Mouse (Mus musculus) T-cell, adult 2 months (primary cell): ENCODE measurements around the gene Chchd1.

Source experiments
- DNase-seq: peaks from one replicate; pipeline ENCODE4 v3.0.0; 2022; ENCODE audit warnings: low spot score

Gene Chchd1

DNA sequence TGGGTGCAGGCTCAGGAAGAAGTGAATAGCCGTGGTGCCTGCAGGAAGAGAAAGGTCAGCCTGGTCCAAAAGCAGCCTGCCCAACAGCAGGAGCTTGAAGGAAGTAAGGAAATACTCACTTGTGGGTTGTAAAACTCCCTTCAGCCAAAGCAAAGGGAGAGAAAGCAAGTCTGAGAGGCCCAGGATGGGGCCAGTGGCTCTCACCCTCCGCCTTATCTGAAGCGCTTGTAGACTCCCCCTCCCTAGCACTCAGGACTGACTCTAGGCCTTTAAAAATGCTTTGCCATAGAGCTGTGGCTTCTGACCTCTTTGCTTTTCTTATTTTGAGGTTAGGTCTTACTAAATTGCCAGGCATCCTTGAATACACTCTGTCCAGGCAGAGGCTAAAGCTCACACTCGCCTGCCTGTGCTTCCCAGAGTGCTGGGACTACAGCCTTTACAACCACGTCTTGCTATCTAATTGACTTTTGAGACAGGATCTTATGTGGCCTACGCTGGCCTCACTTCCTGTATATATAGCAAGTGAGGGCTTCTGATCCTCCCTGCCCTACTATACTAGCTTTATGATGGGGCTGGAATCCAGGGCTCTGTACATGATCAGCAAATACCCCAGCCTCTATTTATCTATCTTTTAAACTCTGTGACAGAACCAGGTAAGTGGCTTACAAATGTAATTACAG is 23.0 kb downstream of the Chchd1 start:
- no peak for DNase-seq

DNA sequence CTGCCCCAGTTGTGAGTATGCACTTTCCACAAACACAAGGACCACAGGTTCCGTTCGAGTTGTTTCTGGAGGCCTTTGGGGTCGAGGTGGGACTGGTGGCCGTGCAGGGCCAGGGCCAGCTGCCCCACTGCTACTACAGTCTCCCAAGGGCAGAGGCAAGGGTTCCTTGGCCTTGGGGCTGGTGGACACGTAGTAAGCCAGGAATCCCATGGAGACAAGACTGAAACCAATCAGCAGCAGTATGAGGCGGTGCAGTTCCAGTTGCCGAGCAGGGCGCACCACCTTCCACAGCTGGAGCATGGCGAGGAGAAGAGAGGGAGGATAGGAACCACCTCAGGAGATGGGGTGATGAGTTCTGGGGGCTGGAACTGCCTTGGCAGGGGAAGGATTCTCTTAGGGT is 27.1 kb downstream of the Chchd1 start:
- DNase-seq = no peak

DNA sequence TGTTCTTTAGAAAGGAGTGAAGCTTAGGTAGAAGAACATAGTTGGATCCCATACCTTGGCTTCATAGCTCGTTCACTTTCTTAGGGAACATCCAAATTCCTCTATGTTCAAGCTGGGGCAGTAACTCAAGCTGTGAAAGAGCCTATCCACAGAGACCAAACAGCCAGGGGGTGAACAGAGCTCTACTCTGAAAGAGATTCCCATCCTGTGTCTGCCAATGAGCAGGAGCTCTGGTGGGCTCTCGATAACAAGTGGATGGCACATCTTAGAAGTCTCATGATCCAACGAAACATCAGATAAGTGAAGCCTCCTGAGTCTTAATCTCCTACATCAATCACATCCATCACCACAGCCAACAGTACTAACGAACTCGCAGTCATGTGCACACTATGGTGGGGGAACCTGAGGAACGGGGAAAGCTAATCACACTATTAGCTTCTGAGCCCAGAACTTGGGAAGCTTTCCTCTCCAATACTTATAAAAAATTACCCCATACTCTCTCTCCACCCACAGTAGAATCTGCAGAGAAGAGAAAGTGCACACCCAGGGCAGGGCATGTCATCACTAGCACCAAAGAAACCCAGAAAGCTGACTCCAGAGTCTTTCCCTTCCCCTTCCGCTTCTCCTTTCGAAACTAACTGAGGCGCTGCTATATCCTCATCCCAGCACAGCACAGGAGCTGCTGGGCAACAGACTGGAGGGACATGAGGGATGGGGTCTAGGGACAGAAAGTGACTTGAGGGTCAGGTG is 28.2 kb downstream of the Chchd1 start:
- DNase-seq = no peak

DNA sequence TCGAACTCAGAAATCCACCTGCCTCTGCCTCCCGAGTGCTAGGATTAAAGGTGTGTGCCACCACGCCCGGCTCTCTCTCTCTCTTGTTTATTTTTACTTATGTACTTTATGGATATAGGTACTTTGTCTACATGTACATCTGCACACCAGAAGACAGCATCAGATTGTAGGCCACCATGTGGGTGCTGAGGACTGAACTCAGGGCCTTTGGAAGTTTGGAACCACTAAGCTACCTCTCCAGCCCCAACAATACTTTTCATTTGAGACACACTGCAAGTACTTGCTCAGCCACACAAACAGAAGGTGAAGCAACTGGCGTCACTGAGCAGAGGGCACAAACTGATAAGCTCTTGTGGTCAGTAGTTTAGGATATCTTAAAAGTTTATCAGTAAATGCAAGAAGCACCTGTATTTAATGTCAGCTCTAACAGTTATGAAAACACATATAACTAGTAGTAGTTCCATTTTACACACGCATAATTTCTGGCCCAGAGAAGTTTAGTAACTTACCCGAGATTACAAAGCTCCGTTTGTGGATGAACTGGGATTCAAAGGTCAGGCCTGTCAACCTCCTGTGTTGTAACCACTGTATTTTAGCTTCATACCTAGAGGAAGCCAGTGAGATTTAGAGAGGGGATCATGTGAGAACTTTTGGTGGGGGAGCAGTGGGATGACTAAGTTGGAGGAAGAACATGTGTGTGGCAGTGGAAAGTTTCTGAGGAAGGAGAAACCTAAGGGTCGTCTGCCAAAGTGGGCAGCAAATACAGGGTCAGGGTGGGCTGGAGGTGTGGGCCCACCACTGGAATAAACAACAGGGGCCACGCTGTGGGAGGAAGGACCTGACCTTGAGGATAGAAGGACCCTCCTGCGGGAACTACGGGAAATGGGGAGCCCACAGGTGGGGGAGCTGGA is 30.5 kb downstream of the Chchd1 start:
- no peak for DNase-seq

DNA sequence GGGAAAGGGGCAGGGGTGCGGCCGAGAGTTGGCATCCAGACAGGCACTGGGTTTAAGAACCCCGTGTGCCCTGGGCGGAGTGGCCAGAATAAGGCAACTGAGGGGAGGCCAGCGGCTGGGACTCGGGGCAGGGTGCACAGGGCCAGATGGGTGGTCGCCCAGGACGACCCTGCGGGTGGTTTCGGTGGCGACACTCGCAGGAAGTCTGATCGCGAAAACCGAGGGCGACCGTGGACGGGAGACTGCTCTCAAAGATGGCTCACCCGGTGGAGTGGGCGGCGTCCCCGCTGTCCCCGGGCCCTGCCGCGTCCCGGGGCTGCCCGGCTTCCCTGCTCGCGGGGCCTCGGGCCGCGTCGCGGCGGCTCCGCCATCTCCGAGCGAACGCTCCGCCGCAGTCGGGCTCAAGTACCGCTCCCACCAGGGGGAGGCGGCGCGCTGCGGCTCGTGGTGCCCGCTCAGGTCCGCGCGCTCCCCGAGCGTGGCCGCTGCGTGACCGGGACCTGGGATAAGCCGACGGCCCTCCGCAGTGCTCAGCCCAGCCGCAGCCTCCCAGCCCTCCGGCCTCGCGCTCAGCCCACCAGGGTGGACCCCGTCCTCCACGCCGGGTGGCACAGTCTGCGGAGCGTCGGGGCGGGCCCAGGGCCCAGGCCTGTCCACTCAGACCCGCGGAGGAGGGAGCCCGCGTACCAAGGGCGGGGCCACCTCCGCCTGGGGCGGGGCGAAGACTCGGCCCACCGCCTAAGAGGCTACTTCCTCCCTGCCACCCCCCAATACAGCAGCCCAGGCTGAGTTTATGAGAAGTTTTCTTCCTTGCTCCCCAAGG is 31.4 kb downstream of the Chchd1 start, which contains the start of gene Ndst2:
Gene Ndst2 (minus strand): TSS at position 611 of the 823 bp plus-strand sequence.
- peak; percentile 78 for DNase-seq

DNA sequence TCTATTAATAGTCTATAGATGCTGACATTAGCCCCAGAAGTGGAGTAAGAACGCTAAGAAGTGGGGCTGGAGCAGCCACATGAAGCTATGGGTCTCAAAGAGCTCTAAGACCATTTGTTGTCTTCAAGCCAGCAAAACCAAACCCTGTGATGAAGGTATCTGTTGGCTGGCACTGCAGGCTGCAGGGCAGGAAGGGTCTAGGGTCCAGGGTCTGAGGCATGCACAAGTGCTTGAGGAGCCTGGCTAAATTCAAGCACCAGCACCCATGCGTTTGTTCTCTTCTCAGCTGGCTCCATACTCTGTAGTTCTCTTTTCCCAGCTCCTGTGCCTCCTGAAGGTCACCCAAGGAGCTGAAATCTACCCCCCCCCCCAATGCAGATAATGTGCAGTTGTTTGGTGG is 32.2 kb downstream of the Chchd1 start:
- DNase-seq = no peak

DNA sequence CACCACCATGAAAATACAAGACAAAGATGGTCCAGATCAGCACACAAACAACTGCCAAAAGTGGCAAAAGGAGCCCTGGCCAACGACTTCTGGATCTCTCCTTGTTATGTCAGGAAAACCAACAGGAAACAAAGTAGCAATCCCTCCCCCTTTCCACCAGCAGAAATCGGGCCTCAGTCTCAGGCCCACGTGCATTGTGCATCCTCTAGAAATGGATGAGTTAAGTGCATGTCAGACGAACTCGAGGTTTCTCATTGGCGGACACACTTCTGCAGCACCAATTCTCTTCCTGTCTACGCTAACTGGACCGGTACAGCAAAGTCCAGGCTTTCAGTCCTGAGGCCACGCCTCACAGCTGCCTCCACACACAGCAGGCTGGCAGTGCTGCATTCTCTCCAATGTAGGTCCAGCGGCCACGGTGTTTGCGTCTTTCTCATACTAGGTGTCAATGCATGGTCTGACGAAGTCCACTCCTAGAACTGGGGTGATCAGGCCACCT is 33.1 kb downstream of the Chchd1 start:
- DNase-seq = no peak

DNA sequence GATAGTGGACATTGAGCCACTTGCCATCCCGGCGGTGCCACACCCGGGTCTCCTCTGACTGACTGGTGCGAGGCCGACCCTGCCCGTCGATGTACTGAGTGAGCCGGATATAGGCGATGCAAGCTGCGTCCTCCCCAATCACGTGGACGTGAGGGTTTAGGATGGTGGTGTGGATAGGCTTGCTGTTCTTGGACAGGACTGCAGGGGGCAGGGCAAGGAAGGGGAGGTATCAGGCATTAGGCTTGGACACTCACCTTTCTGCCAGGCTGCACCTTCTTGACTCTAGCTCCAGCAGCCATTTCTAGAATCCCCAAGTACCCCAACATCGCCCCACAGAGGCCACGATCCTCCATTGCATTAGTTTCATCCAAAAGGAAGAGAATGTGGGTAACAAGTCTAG is 34.5 kb downstream of the Chchd1 start:
- peak; percentile 22 for DNase-seq

DNA sequence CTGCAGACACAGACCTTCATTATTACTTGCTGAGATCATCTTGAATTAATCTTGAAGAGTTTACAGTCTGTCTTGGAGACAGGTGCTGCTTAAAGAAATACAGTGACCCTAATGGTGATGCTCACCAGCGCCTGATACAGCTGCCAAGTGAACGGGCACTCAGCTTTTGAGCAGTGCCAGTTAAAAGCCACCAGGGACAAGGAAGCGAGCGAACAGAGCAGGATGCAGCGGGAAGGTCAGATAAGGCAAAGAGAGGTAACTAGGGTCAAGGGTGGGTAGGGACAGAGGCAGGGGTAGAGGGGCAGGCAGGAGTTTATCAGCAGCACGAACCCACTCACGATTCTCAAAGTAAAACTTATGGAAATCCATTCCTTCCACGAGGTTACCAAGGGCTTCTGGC is 35.7 kb downstream of the Chchd1 start:
- DNase-seq = no peak

DNA sequence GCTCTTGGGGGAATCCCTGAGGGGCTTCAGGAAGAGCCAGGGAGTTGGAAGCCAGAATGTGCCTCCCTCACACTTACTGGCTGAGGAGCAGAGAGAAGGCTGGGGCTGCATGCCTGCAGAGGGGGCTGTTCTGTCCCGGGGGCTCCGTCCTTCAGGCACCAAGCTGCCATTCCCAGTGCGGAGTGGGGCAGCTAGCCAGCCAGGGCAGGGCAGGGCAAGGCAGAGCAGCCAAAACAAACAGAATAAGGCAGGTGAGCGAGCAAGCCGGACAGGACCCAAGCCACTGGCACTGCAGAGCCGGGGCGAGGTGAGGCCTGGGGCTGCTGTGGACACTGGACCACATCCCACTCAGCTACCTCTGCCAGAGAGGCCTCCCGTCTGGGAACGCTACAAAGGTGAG is 38.5 kb downstream of the Chchd1 start:
- DNase-seq = no peak

DNA sequence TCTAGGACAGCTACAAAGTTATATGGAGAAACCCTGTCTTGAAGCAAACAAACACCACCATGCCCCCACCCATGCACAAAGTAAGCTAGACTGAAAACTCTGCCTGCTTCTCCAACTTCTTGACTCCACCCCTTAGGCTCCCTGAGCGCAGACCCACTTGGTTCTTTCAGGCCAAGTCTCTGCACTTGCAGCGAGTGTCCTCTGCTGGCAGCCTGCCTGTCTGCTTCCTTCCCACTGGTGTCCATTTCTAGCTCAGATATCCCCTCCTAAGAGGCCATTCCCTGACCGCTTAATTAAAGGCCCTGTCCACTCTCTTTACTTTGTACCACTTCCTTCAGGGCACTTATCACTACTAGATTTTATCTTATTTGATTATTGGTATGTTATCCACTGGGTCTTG is 40.8 kb downstream of the Chchd1 start:
- no peak for DNase-seq

DNA sequence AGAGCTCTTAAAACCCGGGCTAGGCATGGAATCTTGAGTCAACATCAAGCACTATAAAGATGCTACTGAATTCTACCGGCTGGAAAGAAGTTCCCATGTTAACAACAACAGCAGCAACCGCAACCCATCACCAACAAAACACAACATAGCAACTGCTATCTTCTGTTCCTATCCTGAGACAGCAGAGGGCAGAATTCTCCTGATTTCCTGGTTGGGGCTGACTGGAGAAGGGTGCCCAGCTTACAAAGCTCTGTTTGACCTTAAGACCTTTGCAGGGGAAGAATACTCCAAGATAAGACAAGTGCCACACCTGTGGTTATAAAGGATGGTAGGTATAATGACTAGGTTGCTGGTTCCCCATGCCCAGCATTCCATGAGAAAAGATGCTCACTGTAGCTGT is 44.1 kb downstream of the Chchd1 start:
- no peak for DNase-seq

DNA sequence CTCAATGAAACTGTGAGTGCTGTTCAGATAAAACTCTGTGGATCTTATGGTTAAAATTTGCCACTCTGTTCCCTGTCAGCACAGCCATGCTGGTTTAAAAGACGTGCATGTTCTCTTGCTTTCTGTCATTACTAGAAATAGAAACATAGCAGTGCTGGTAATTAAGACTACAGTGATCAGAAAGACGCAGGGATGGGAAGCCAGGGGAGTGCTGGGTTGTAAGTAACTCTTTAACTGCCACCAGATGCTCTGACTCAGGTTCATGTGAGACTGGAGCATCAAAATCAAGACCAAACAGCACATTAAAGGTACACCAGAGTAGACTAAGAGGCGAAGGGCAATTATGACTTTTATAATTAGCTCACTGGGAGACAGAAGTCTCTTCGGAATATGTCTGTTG is 45.6 kb downstream of the Chchd1 start:
- DNase-seq = no peak

DNA sequence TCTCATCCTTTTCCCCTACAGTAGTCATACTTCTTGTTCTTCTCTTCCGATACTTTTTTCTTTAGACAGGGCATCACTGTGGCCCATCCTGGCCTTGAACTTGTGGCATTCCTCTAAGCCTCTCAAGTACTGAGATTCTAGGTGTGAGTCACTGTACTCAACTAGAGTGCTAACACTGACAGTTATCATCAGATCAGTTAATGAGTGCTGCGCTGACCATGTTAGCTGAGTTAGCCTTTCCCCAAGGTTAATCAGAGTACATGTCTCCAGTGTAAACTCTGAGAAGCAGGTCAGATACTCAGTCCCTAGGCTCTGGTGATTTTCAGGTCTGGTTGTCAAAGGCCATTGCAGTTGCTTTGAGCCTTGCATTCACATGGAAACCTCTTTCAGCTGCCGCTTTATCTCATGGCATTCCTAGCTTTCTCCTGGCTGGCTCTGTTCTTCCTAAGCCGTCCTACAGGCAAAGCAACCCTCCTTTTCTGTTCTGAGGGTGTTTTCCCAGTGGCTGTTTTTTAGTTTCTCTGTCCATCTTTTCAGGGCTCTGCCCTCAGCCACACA is 46.8 kb downstream of the Chchd1 start:
- DNase-seq = no peak

DNA sequence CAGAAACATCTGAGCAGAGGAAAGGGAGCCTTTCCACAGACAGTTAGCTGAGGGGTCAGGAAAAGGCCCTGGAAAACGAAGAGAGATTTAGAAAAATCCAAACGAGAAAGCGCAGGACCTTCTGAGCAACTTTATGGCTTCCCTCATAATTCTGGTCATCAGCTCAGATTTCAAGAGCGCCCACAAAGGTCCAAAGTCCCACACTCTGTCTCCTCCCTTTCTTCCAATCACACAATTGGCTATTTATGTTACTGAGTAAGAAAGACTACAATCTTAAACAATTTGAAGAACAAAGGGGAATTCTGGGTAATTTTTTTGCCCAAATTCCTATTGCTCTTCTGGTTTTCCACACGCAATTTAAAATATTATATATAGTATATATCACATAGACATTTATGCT is 47.7 kb downstream of the Chchd1 start:
- no peak for DNase-seq

DNA sequence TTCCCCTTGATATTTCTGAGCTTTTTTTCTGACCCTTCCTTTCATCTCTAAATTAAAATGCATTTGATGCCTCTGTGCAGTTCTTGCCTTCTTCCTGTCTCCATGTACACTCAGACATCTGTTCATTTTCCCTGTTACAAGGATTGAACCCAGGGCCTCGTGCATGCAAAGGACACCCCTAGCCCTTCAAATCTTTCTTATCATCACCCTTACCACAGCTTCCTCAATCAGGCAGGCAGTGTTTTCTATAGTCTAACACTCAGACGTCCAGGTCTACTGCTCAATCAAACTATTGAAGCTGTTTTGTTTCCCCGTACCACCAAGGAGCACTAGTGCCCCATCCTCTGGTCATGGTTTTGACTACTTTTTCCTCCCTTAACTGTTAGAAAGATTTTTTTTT is 51.0 kb downstream of the Chchd1 start:
- DNase-seq = no peak
